Mouse (Mus musculus): Measurements from ENCODE around the gene Cavin3. TPM values are rescaled to one million over a fixed set of nuclear protein-coding genes. Genes with fewer than 3 reads are reported as not detected.

The Cavin3 gene
- polyA plus RNA-seq, 1 experiment from 2014 or later = 137 TPM

DNA sequence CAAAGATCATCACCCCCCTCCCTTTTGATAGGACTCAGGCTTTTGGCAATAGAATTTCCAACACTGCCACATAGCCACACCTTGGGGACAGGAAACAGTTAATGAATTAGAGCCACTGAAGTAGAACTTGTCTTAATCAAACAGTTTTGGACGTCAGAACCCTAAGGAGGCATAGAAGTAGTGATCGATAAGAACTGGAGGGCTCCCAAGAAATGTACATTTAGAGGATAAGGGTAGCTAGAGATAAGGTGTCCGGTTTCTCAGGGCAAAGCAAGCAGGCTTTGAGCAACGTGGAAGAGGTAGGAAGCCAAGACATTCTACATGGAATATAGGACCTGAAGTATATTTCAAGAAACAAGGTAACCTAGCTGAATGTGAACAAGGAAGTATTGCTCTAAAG, 40.7 kb downstream of the Cavin3 start:
- no peaks in the 10 kb centered on the region for H3K36me3 ChIP-seq (ENCODE audit: control insufficient read depth, insufficient read depth, low read length)
- H3K4me1 ChIP-seq (ENCODE audit: control insufficient read depth, insufficient read depth, low read length) = no peaks in the 10 kb centered on the region
- no peak for DNase-seq (ENCODE audit: low spot score)
- no peak overlapping the region for H3K27ac ChIP-seq (replicated peaks; ENCODE audit: low read depth, low read length)
- 59% methylated on average over 4 of the region's 4 CpGs for WGBS
- no peaks in the 10 kb centered on the region for H3K9me3 ChIP-seq (ENCODE audit: control insufficient read depth, low read length)
- no peak overlapping the region for H3K9ac ChIP-seq (ENCODE audit: low read depth, low read length)
- H3K4me2 ChIP-seq (ENCODE audit: low read depth, low read length) = no peak overlapping the region
- H3K27me3 ChIP-seq (replicated peaks; ENCODE audit: control insufficient read depth, insufficient read depth, low read length) = no peaks in the 10 kb centered on the region
- H3K4me3 ChIP-seq (ENCODE audit: low read depth, low read length) = no peak overlapping the region
- no peak for ATAC-seq (ENCODE audit: low read depth)

DNA sequence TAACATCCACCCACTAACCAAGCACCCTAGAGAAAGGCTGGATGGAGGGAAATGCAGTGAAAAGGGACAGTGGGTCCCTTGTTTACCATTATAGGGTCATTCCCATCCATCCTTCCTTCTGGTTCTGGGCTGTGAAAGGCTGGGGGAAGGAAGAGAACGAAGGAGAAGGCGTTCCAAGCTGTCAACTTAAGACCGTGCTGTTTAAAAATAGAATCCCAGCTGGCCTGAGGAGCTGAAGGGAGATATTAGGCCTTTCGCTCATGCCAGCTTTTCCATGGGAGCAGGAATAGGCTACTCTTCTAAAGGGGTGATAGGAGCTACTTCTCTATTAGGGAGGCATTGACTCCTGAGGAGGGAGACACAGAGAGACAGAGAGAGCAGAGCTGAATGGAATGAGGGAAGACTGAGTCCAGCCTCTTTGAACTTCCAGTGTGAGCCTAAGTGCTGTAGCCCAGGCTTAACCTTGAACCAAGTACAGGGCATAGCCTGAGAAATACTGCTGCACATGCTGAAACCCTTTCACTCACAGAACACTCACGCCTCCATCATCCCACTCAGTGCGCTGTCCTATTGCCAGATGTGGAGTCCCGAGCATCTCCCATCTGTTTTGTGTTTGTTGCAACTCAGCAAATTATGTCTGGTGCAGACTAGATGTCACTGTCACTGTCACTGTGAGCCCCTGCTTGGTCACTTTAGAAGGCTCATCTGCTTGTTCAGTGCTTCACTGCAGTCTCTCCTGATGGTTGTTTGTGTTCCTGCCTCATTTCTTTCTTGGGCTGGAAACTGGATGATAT, 43.9 kb downstream of the Cavin3 start:
- H3K4me2 ChIP-seq (ENCODE audit: low read depth, low read length) = no peak overlapping the region
- no peak for ATAC-seq (ENCODE audit: low read depth)
- no peaks in the 10 kb centered on the region for H3K4me1 ChIP-seq (ENCODE audit: control insufficient read depth, insufficient read depth, low read length)
- no peak overlapping the region for H3K4me3 ChIP-seq (ENCODE audit: low read depth, low read length)
- WGBS = 67% methylated on average over 7 of the region's 7 CpGs
- H3K27me3 ChIP-seq (replicated peaks; ENCODE audit: control insufficient read depth, insufficient read depth, low read length) = no peaks in the 10 kb centered on the region
- DNase-seq (ENCODE audit: low spot score) = peak; percentile 23
- no peaks in the 10 kb centered on the region for H3K9me3 ChIP-seq (ENCODE audit: control insufficient read depth, low read length)
- no peak overlapping the region for H3K9ac ChIP-seq (ENCODE audit: low read depth, low read length)
- no peaks in the 10 kb centered on the region for H3K36me3 ChIP-seq (ENCODE audit: control insufficient read depth, insufficient read depth, low read length)
- no peak overlapping the region for H3K27ac ChIP-seq (replicated peaks; ENCODE audit: low read depth, low read length)

DNA sequence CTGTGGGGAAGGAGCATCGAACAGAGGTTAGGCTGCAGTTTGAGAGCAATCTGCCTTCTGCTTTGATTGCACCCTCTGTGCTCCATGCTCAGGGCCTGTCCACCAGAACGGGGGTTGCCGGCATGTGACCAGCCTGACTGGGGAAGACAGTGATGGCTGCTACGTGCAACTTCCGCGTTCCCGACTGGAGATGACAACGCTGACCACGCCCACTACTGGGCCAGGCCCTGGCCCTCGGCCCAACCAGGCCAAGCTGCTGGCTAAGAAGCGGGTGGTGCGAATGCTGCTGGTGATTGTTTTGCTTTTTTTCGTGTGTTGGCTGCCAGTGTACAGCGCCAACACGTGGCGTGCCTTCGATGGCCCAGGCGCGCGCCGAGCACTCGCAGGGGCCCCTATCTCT, 47.3 kb downstream of the Cavin3 start:
- no peak for DNase-seq (ENCODE audit: low spot score)
- no peak overlapping the region for H3K9ac ChIP-seq (ENCODE audit: low read depth, low read length)
- H3K9me3 ChIP-seq (ENCODE audit: control insufficient read depth, low read length) = no peaks in the 10 kb centered on the region

DNA sequence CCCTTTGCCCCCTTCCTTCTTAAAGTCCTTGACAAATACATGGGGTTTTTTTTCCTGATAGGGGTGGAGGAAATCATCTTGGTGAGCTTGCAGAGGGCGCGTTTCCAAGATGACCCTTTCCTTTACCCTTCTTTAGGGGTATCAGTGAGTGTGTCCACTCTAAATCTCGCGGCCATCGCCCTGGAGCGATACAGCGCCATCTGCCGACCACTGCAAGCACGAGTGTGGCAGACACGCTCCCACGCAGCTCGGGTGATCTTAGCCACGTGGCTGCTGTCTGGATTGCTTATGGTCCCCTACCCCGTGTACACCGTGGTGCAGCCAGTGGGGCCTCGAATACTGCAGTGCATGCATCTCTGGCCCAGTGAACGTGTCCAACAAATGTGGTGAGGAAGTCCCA, 48.2 kb downstream of the Cavin3 start:
- no peaks in the 10 kb centered on the region for H3K27me3 ChIP-seq (replicated peaks; ENCODE audit: control insufficient read depth, insufficient read depth, low read length)
- H3K9me3 ChIP-seq (ENCODE audit: control insufficient read depth, low read length) = no peaks in the 10 kb centered on the region
- DNase-seq (ENCODE audit: low spot score) = no peak
- ATAC-seq (ENCODE audit: low read depth) = no peak
- no peak overlapping the region for H3K4me3 ChIP-seq (ENCODE audit: low read depth, low read length)
- 80% methylated on average over 17 of the region's 17 CpGs for WGBS
- no peak overlapping the region for H3K9ac ChIP-seq (ENCODE audit: low read depth, low read length)
- no peak overlapping the region for H3K4me2 ChIP-seq (ENCODE audit: low read depth, low read length)
- H3K4me1 ChIP-seq (ENCODE audit: control insufficient read depth, insufficient read depth, low read length) = no peaks in the 10 kb centered on the region
- no peak overlapping the region for H3K27ac ChIP-seq (replicated peaks; ENCODE audit: low read depth, low read length)
- no peaks in the 10 kb centered on the region for H3K36me3 ChIP-seq (ENCODE audit: control insufficient read depth, insufficient read depth, low read length)

More for the DNA sequence above, 47.3 kb downstream of the Cavin3 start:
- no peaks in the 10 kb centered on the region for H3K27me3 ChIP-seq (replicated peaks; ENCODE audit: control insufficient read depth, insufficient read depth, low read length)
- no peaks in the 10 kb centered on the region for H3K4me1 ChIP-seq (ENCODE audit: control insufficient read depth, insufficient read depth, low read length)
- 85% methylated on average over 21 of the region's 22 CpGs for WGBS
- no peak overlapping the region for H3K27ac ChIP-seq (replicated peaks; ENCODE audit: low read depth, low read length)
- no peak overlapping the region for H3K4me2 ChIP-seq (ENCODE audit: low read depth, low read length)
- ATAC-seq (ENCODE audit: low read depth) = no peak
- no peak overlapping the region for H3K4me3 ChIP-seq (ENCODE audit: low read depth, low read length)
- H3K36me3 ChIP-seq (ENCODE audit: control insufficient read depth, insufficient read depth, low read length) = no peaks in the 10 kb centered on the region

DNA sequence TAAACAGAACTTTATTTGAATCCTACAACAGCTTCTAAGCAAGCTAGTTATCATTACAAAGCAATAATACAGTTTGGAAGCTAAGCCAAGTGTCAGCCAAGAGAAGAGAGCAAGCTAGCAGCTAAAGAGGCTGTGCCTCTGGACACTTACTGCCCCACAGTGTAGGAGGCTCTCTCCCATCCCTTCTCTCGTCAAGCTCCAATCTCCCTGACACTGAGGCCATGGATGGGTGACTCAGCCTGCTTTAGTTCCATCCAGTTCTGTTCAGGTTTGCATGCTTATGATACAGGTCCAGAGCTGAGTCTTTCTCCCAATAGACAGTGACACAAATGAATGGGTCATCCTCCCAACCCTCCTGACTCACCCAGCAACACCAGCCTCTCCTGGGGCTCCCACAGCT, 50.0 kb downstream of the Cavin3 start:
- Histone ChIP-seq H3K9me3 (ENCODE audit: control insufficient read depth, low read length) (no peaks in the 10 kb centered on the region), H3K4me2 (ENCODE audit: low read depth, low read length) (no peak overlapping the region), H3K27me3 (replicated peaks; ENCODE audit: control insufficient read depth, insufficient read depth, low read length) (peaks cover 12% of the 10 kb centered on the region), H3K36me3 (ENCODE audit: control insufficient read depth, insufficient read depth, low read length) (no peaks in the 10 kb centered on the region), H3K4me1 (ENCODE audit: control insufficient read depth, insufficient read depth, low read length) (no peaks in the 10 kb centered on the region), H3K27ac (replicated peaks; ENCODE audit: low read depth, low read length) (no peak overlapping the region), H3K4me3 (ENCODE audit: low read depth, low read length) (no peak overlapping the region), H3K9ac (ENCODE audit: low read depth, low read length) (no peak overlapping the region)
- DNase-seq (ENCODE audit: low spot score) = no peak
- WGBS = 71% methylated on average over 1 of the region's 1 CpGs
- no peak for ATAC-seq (ENCODE audit: low read depth)

Other genes starting within 250 kb of the Cavin3 start
- not detected in 2 replicates for gene Olfr688, start 194.2 kb downstream of the Cavin3 start, polyA plus RNA-seq (2014; fragmentation: Nextera tagmentation; extraction: Ambion mirVana)
- 0.18 TPM in 2 replicates for gene Olfr689, start 171.1 kb downstream of the Cavin3 start, polyA plus RNA-seq (2014; fragmentation: Nextera tagmentation; extraction: Ambion mirVana)
- gene Olfr690, start 148.2 kb downstream of the Cavin3 start, polyA plus RNA-seq (2014; fragmentation: Nextera tagmentation; extraction: Ambion mirVana) = not detected in 2 replicates
- gene Olfr691, start 140.0 kb downstream of the Cavin3 start, polyA plus RNA-seq (2014; fragmentation: Nextera tagmentation; extraction: Ambion mirVana) = 0.34 TPM in 1 of 2 replicates, not detected in the other
- 0.18 and 0.35 TPM in 2 replicates for gene Olfr692, start 114.1 kb downstream of the Cavin3 start, polyA plus RNA-seq (2014; fragmentation: Nextera tagmentation; extraction: Ambion mirVana)
- gene Gm5901, start 107.3 kb downstream of the Cavin3 start, polyA plus RNA-seq (2014; fragmentation: Nextera tagmentation; extraction: Ambion mirVana) = 0.42 TPM in 1 of 2 replicates, not detected in the other
- gene Fam160a2, start 82.2 kb downstream of the Cavin3 start, polyA plus RNA-seq (2014; fragmentation: Nextera tagmentation; extraction: Ambion mirVana) = 37.6 and 39.0 TPM in 2 replicates
- gene Cnga4, start 77.7 kb downstream of the Cavin3 start, polyA plus RNA-seq (2014; fragmentation: Nextera tagmentation; extraction: Ambion mirVana) = 0.10 and 0.36 TPM in 2 replicates
- 0.10 and 0.22 TPM in 2 replicates for gene Cckbr, start 56.6 kb downstream of the Cavin3 start, polyA plus RNA-seq (2014; fragmentation: Nextera tagmentation; extraction: Ambion mirVana)
- 51.8 and 54.6 TPM in 2 replicates for gene Smpd1, start 72.1 kb upstream of the Cavin3 start, polyA plus RNA-seq (2014; fragmentation: Nextera tagmentation; extraction: Ambion mirVana)
- 45.6 and 48.2 TPM in 2 replicates for gene Apbb1, start 99.4 kb upstream of the Cavin3 start, polyA plus RNA-seq (2014; fragmentation: Nextera tagmentation; extraction: Ambion mirVana)
- gene Hpx, start 117.8 kb upstream of the Cavin3 start, polyA plus RNA-seq (2014; fragmentation: Nextera tagmentation; extraction: Ambion mirVana) = 0.38 and 0.40 TPM in 2 replicates
- gene Trim3, start 151.3 kb upstream of the Cavin3 start, polyA plus RNA-seq (2014; fragmentation: Nextera tagmentation; extraction: Ambion mirVana) = 31.2 and 32.8 TPM in 2 replicates
- 183 and 216 TPM in 2 replicates for gene Timm10b, start 157.8 kb upstream of the Cavin3 start, polyA plus RNA-seq (2014; fragmentation: Nextera tagmentation; extraction: Ambion mirVana)
- gene Arfip2, start 158.1 kb upstream of the Cavin3 start, polyA plus RNA-seq (2014; fragmentation: Nextera tagmentation; extraction: Ambion mirVana) = 100 and 103 TPM in 2 replicates
- 38.5 and 40.0 TPM in 2 replicates for gene Gm45799, start 158.3 kb upstream of the Cavin3 start, polyA plus RNA-seq (2014; fragmentation: Nextera tagmentation; extraction: Ambion mirVana)
- 0.45 and 2.3 TPM in 2 replicates for gene Dnhd1, start 168.5 kb upstream of the Cavin3 start, polyA plus RNA-seq (2014; fragmentation: Nextera tagmentation; extraction: Ambion mirVana)

Data from embryonic facial prominence, embryonic 14.5 days (tissue).